Mouse (Mus musculus): ENCODE measurements at regions not wholly inside any gene's neighbourhood (a gene's known extent, or its start where the extent isn't known, plus 50 kb on each side); places are given as distances from the start of the nearest gene placed in this dataset.
"Not testable (repeated sequence)": the region's sequence is repeated elsewhere in the genome, so short reads cannot be mapped to it uniquely, and the experiment has no call there.

- no peak for DNase-seq
Measured at GRCm38 (mm10) chr7:116681268-116681667, 177.1 kb downstream of the Nucb2 start.

DNA sequence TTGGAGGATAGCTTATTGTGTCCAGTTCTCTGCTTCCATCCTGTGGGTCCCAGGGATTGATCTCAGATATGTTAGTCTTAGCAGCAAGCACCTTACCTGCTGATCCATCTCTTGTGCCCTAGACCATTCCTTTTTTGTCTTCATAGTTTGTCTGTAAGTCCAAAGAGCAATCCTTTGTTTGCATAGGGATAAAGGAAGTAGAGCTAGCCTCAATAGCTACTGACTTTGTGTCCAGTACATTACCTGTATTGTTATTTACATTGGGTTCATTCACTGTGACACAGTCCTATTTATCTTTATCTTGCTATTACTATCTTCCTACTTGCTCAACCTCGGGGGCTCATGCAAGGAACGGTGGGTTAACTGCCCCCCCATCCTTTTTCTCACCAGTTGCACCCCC is 196.2 kb downstream of the Nucb2 start:
- DNase-seq, result no peak

DNA sequence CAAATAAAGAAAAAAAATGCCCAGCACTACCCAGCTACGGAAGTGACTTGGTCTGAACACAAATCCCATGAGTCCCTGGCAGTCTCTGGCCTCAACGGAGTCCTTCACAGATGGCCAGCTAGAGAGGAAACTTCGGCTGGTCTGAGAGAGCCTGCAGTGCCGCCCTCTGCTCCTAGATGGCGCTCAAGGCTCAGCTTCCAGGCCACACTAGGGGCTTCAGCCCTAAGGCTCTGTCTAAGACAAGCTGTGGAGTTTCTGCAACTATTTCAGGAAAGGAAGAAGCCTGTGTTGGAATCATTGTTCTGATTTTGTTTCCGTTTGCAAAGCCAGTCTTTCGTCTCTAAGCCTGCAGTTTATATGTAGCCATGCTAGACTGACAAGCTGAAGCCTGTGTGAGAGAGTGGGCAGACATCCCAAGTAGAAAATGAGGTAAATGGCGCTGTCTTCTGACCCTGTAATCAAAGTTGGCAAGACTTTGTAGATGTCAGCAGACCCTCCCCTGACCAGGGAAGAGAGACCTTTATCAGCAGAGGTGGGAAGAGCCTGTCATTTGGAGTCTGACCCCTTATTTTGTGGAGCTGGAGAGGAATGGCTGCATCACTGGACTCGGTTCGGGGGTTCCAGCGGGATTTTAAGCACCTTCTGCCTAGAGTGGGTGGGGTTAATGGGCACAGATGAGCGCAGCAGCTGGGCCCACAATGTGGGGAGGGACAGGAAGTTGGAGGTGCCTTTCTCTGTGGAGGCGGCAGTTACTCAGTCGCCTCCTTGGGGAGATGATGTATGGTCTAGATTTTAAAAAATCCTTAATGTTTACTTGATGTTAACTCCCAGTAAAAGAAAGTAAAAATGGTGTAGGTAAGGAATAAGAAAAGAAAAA is 197.5 kb downstream of the Nucb2 start:
- peak; percentile 85 for DNase-seq

DNA sequence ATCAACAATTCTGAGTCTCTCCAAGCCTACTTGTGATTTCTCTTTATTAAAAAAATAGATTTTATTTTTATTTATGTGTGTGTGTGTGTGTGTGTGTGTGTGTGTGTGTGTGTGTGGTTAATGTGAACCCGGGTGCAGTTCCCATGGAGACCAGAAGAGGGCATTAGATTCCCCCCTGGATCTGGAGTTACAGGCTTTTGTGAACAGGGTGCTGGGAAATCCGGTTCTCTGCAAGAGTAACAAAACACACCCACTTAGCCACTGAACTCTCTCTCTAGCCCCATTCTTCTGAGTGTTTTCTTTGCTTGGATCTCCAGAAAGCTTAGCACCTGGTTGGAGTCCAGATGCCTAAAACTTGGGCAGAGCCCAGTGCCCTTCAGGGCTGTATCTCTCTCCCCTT is 198.4 kb downstream of the Nucb2 start:
- DNase-seq, result no peak

GRCm38 (mm10) chr7:116711541-116711940 is 207.4 kb downstream of the Nucb2 start:
- DNase-seq, result no peak

GRCm38 (mm10) chr7:116713200-116713599 is 209.0 kb downstream of the Nucb2 start:
- no peak for DNase-seq

DNA sequence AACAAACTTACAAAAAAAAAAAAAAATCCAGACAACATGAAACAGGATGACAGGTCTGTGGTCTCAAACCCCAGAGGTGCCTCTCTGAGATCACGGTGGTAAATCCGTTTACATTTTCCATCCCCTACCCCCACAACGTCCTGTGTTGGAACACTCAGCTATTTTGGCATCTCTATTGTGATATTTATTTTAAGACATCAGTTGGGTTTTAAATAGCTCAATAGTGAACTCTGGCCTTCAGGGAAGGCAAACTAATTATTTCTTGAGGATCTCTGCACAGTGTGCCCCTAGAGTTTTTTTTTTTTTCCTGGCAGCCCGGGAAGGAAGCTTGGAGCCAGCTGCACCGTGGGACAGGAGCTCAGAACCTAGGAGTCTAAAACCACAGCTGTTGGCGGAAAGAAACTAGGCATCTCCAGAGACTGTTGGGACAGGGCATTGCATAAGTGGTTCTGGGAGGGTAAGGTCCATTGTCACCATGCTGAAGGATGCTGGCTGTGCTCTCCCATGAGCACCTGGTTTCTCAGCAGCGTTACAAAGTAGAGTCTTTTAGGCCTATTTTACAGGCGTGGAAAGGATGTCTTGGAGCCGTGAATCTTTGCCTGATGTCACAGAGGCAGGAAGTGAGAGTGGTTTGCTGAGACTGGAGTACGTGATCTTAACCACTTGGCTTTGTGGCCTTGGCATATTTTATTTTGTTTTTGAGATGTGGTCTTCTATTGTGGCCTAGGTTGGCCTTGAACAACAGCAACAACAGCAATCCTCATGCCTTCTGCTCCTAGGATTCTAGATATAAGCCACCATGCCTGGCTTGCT is 211.3 kb downstream of the Nucb2 start:
- DNase-seq, result no peak

DNA sequence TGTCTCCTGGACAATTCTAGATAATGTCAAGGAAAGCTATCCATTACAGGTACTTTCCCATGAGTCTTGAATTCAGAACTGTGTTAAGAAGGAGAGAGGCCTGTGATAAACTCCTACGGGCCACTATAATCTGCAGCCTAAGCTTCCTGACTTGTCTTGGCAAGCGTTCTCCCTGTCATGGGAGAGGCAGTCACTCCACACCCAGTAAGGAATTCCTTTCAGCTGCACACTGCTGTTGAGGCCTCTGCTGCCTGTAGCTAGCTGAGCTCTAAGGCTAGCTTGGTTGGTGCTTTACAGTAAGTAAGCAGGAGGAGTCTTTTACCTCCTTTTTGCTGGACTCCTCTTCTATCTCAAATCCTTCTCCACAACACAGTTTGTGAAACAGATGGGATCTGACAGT is 224.2 kb downstream of the Nucb2 start:
- no peak for DNase-seq

GRCm38 (mm10) chr7:116729795-116730194 is 225.6 kb downstream of the Nucb2 start:
- DNase-seq, result no peak

DNA sequence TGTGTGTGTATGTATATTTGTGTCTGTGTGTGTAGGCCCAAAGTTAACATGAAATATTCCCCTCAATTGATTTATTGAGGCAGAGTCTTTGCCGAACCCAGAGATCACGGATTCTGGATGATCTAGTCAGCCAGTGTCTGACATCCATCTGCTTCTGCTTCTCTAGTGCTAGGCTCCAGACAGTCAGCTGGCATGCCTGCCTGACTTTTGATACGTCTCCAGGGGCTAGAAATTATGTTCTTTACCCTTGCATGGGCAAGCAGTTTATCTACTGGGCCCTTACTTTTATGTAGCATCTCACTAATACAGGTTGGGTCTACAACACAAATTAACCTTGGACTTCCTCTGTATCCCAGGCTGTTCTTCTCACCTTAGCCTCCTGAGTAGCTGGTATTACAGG is 231.5 kb downstream of the Nucb2 start:
- DNase-seq, result no peak

DNA sequence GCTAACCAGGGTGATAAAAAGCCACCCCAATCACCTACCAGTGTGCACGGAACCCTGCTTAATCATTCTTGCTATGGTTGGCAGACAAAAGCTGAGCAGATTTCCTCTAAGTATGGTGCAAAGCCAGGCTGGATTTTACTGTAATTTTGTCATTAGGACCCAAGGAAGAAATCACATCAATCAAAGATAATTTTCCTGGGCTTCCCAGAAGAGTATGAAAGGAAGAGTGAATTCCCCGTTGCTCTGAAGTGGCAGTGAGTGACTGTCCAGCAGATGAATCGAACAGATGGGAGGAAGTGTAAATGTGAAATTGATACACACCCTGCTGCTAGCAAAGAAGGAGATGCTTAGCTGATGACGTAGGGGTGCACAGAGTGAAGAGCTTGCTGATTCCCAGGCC is 232.2 kb downstream of the Nucb2 start:
- DNase-seq, result no peak

GRCm38 (mm10) chr7:116738009-116738408 is 233.8 kb downstream of the Nucb2 start:
- DNase-seq, result no peak

- DNase-seq, result no peak
Measured at GRCm38 (mm10) chr7:116754556-116754955, 250.4 kb downstream of the Nucb2 start.

GRCm38 (mm10) chr7:116792181-116792580 is 288.0 kb downstream of the Nucb2 start:
- not testable (repeated sequence) for DNase-seq

GRCm38 (mm10) chr7:116808475-116808874 is 304.3 kb downstream of the Nucb2 start:
- no peak for DNase-seq

DNA sequence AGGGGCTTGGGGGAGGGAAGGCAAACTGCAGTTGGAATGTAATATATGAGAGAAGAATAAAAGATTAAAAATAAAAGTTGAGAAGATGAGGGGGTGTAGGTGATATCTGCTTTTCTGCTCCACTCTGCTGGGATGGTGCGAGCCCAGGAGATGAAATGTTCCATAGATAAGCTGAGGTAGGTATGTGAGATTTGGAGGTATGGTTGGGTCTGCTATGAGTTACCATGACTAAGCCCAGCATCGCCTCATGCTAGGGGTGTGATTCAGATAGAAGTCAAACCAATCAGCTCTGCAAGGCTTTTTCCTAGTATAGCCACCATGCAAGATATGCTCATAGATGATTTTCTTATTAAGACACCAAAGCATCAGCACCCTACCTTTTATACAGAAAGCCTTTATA is 312.3 kb downstream of the Nucb2 start:
- DNase-seq, result no peak

DNA sequence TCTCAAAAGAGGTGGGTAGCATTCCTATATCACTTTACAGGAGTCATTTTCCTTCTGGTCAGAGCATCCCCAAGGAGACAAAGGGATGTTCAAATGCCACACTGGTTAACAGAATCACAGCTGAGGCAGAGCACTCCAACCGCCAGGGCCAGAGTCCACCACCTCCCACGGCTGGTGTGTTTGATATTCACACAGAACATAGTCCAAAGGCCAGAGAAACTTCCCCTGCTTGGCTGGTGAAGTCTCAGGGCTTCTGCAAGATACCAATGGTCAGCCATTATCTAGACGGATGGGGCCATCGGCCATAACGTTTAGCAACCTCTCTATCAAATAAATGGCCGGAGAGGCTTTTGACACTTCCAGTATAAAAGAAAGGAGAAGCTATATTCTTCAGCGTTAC is 313.8 kb downstream of the Nucb2 start:
- no peak for DNase-seq

DNA sequence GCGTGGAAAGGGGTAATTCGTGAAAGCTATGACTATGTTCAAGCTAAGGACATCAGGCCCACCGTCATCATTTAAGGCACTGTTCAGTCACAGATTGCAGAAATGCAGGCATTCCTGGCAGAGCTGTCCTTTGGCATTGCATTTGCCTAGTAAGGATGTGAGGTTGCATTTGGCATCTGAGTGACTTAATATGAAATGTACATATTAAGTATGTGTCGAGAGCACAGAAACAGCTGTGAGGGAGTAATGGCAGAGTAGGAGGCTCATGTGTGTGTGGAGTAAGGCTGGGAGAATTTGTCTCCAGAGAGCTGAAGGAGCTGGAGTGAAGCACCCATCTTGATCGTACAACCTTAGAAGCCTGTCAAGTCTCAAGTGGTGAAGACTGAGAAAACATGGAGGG is 316.4 kb downstream of the Nucb2 start:
- no peak for DNase-seq

- no peak for DNase-seq
Measured at GRCm38 (mm10) chr7:116842894-116843293, 338.7 kb downstream of the Nucb2 start.

DNA sequence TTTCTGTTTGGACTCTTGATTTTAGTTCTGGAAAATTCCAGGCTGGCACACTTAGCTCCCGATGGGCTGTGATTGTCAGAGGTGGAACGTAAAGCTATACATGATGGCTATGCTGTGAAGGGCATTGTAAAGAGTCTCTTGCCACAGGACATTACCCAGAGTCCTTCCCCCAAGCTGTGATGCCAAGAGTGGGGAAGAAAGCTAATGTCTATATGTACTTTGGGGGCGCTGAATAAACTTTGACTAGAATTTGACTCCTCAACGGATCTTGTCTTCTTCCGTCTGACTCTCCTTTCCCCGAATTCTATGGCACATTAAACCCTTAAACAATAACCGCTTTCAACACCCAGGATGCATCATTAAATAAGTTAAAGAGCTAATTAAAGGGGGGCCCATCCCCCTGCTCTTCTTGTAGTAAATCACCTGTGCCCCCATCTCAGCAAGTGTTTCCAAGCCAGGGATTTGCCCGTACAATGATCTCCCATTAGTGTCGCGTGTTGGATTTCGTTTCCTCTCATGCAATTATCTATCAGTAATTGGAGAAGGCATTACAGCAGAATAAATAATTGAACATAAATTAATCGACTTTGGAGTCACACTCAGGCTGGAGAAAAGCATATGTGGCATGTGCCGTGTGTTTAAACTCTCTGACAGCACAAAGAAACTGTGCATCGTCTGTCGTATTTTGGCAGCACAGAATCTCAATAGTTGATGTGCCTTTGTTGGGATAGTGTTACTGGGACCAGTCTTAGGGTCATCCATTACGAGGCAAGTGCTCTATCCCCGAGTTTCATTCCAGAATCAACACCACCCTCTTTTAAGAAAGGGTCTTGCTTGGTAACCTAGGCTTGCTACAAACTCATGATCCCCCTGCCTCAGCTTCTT is 343.9 kb downstream of the Nucb2 start:
- DNase-seq, result no peak

DNA sequence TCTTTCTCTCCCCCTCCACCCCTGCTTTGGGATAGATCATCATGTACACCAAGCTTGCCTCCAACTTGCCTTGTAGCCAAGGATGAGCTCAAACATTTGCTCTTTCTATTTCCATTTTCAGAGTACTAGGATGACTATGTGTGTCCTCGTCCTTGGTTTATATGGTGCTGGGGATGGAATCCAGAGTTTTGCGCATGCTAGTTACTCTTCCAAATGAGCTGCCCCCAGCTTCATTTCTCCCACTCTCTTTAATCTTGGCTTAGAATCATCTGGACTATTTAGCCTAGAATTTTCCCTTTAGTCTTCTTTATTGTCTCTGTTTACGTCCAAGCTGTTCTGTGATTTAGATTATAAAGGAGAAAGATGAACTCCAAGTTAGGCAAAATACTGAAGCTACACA is 349.2 kb downstream of the Nucb2 start:
- no peak for DNase-seq

- peak; percentile 54 for DNase-seq
Measured at GRCm38 (mm10) chr7:116857141-116857540, 353.0 kb downstream of the Nucb2 start.

- DNase-seq, result no peak
Measured at GRCm38 (mm10) chr7:116857744-116858143, 353.6 kb downstream of the Nucb2 start.

Measured in right cerebral cortex, postnatal 25 days (tissue).